Mouse (Mus musculus) midbrain, embryonic 15.5 days (tissue): Measurements from ENCODE around the gene Entr1. TPM values are rescaled to one million over a fixed set of nuclear protein-coding genes. Genes with fewer than 3 reads are reported as not detected.

Source experiments
- ATAC-seq: fragments of 200-750 bp; cut with Nextera tagmentation; replicated peaks from 2 replicates; pipeline ENCODE4 v1.8.0; 2017; ENCODE audit warnings: moderate TSS enrichment
- H3K27ac ChIP-seq: fragments of 300-500 bp; sonication (generic); 2 replicates; pipeline ENCODE4 v1.5.1; 2015; ENCODE audit warnings: mild to moderate bottlenecking, inconsistent platforms
- H3K27me3 ChIP-seq: fragments of 300-500 bp; sonication (generic); replicated peaks from 2 replicates; pipeline ENCODE4 v1.6.1; 2015; ENCODE audit warnings: inconsistent platforms
- H3K36me3 ChIP-seq: fragments of 300-500 bp; sonication (generic); replicated peaks from 2 replicates; pipeline ENCODE4 v1.6.1; 2015; ENCODE audit warnings: inconsistent platforms
- H3K4me1 ChIP-seq: fragments of 300-500 bp; sonication (generic); 2 replicates; pipeline ENCODE4 v1.6.1; 2015; ENCODE audit warnings: inconsistent platforms
- H3K4me2 ChIP-seq: fragments of 300-500 bp; sonication (generic); 2 replicates; pipeline ENCODE4 v1.6.1; 2015; ENCODE audit warnings: inconsistent platforms, mild to moderate bottlenecking, moderate library complexity
- H3K4me3 ChIP-seq: fragments of 300-500 bp; sonication (generic); 2 replicates; pipeline ENCODE4 v1.5.1; 2015; ENCODE audit warnings: mild to moderate bottlenecking, inconsistent platforms
- H3K9ac ChIP-seq: fragments of 300-500 bp; sonication (generic); 2 replicates; pipeline ENCODE4 v1.6.1; 2015; ENCODE audit warnings: mild to moderate bottlenecking, inconsistent platforms
- H3K9me3 ChIP-seq: fragments of 300-500 bp; sonication (generic); 2 replicates; pipeline ENCODE4 v1.6.1; 2016; ENCODE audit warnings: inconsistent platforms
- WGBS: fragments of 180-500 bp; shearing (Covaris S2); methylation state at CpG from one replicate; pipeline ENCODE4 v1.1.7; 2015; ENCODE audit warnings: mixed read lengths; 5-methylcytosine and 5-hydroxymethylcytosine counted together
- polyA plus RNA-seq: library from polyadenylated mRNA; unstranded; fragments of >200 nt; fragmentation: Nextera tagmentation; extraction: Ambion mirVana; gene quantifications from 2 replicates; pipeline ENCODE4 v1.2.1, GENCODE M21; 2015

The Entr1 gene
- polyA plus RNA-seq, 1 experiment from 2014 or later = 181 TPM

DNA sequence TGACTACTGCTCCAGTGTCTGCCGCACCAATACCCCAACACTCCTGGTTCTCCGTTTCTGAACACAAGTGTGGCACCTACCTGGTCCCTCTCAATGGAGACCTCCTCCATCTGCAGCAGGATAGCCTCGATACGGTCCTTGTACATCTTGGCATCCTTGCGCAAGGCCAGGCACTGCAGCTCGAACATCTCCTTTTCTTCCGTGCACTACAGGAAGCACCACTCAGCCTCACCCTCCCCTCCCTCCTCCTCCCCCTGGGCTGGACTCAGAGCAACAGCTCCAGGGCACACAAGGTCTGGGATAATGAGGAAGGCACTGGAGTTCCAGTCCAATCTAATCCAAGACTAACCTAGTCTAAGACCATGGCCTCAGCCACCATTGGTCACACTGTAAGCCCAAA lies 32.4 kb downstream of the Entr1 start:
- H3K4me1 ChIP-seq = peaks cover 16% of the 10 kb centered on the region
- H3K4me3 ChIP-seq = no peak overlapping the region
- no peak overlapping the region for H3K9ac ChIP-seq
- no peaks in the 10 kb centered on the region for H3K36me3 ChIP-seq
- H3K27me3 ChIP-seq = no peaks in the 10 kb centered on the region
- no peaks in the 10 kb centered on the region for H3K9me3 ChIP-seq
- H3K27ac ChIP-seq = no peak overlapping the region
- WGBS = 77% methylated on average over 7 of the region's 7 CpGs
- no peak for ATAC-seq
- no peak overlapping the region for H3K4me2 ChIP-seq

DNA sequence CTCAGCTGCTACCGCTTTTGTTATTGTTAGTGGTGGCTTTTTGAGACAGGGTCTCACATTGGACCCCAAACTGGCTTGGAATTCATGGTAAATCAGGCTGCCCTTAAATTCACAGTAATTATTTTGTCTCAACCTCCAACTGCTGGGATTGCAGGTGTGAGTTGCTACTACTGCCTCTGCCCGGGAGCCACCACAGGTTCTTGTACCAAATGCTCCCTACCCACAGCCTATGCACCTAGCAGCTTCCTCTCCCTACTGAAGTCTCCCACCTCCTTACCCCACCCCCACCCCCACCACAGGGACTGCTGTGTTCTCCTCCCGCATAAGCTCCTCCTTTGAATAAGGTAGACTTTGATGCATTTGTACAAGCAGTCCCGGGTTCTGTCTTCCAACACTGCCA lies 32.9 kb downstream of the Entr1 start:
- H3K9ac ChIP-seq = no peak overlapping the region
- peaks cover 19% of the 10 kb centered on the region for H3K4me1 ChIP-seq
- no peak overlapping the region for H3K4me2 ChIP-seq
- no peak for ATAC-seq
- WGBS = 89% methylated on average over 4 of the region's 4 CpGs
- H3K4me3 ChIP-seq = no peak overlapping the region
- no peaks in the 10 kb centered on the region for H3K9me3 ChIP-seq
- H3K27me3 ChIP-seq = no peaks in the 10 kb centered on the region
- H3K27ac ChIP-seq = no peak overlapping the region
- no peaks in the 10 kb centered on the region for H3K36me3 ChIP-seq

DNA sequence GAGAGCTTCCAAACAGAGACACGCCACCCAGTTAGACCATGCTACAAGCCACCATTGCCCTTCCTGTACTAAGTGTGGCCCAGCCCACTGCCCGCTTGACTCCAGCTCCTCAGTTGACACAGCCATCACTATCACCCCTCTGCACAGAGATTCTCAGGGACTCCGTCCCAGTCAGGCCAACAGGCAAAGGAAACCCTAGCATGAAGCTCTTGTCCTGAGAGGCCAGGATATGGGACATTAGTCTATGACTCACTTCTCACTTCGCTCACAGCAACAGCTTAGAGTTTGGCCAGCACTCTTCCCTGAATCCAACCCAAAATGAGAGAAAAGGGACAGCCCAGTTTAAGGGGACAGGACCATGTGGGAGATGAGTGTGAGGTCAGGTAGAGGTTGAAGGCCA lies 34.7 kb downstream of the Entr1 start:
- H3K4me2 ChIP-seq = no peak overlapping the region
- H3K4me1 ChIP-seq = peaks cover 28% of the 10 kb centered on the region
- H3K27me3 ChIP-seq = no peaks in the 10 kb centered on the region
- ATAC-seq = no peak
- H3K36me3 ChIP-seq = no peaks in the 10 kb centered on the region
- H3K9ac ChIP-seq = no peak overlapping the region
- H3K4me3 ChIP-seq = no peak overlapping the region
- 95% methylated on average over 4 of the region's 4 CpGs for WGBS
- H3K9me3 ChIP-seq = no peaks in the 10 kb centered on the region
- no peak overlapping the region for H3K27ac ChIP-seq

DNA sequence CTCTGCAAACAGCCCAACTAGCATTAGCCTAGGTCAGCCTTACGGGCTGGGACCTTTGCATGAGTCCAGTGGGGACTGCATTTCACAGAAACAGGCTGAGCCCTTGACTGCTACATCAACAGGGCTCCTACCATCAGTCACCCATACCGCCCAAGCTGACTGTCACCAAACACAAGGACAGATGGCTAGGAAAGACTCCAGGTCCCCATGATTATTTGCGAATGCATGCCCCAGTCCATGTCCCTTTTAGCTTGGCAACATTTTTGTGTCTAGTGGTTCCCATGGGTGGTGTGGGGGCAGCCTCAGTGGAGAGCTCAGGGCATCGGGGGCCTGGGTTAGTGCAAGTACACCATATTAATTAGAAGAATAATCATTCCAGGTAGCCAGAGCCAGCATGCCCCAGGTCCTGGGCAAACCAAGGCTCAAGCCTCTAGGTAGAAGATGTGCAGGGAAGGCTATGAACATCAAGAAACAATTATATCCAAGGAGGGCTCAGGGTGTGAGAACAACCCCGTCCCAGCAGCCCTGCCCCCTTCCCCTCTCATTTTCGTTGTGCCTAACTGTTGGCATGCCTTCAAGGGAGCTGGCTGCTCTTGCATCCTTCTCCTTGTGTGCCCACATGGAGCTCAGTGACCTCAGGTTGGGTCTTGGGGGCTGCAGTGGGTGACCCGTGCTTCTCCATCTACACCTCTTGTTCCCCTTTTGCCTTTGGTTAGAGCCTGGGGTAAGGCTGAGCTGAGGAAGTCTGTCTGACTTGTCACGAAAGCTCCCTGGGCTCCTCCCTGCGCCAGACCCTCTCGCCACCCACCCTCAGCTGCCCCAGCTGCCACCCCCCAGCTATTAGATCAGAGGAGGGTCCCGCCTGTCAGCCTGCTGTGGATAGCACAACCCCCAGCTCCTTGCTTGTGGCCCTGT lies 35.8 kb downstream of the Entr1 start:
- H3K9me3 ChIP-seq = no peaks in the 10 kb centered on the region
- no peaks in the 10 kb centered on the region for H3K27me3 ChIP-seq
- H3K9ac ChIP-seq = peak overlapping the region; percentile 99
- H3K4me2 ChIP-seq = peak overlapping the region; percentile 91
- H3K27ac ChIP-seq = no peak overlapping the region
- WGBS = 90% methylated on average over 11 of the region's 11 CpGs
- peaks cover 5% of the 10 kb centered on the region; the same call in 1 of the 2 replicates for H3K36me3 ChIP-seq
- H3K4me1 ChIP-seq = peaks cover 28% of the 10 kb centered on the region
- no peak for ATAC-seq
- peak overlapping the region; percentile 91 for H3K4me3 ChIP-seq

DNA sequence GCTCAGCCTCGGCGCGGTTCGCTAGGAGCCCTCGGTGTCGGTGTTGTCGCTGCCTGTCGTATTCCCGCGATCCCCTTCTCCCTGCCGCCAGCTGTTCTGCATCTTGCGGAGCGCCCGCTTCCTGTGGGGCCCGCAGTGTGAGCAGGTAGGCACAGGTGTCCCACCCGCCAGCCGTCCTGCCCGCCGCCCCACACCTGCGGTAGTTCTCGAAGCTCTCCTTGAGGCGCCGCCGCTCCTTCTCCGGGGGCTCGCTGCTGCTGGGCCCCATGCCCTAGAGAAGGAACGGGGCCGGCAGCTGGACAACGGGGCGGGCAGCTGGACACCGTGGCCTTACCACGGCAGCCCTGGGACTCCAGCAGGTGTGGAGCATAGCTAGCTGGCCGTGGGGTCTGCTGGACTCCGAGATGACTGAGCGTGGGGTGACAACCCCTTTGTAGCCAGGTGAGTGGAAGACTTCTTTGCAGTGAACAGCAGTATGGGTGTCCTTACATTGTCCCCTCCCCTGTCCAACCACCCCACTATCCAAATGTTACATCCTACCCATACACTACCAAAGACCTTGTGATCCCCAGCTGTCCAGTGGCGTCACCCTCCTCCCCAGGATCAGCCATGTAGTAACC lies 36.7 kb downstream of the Entr1 start:
- H3K27ac ChIP-seq = peak overlapping the region; percentile 92
- no peaks in the 10 kb centered on the region for H3K9me3 ChIP-seq
- H3K4me3 ChIP-seq = peak overlapping the region; percentile 91
- H3K4me1 ChIP-seq = peaks cover 28% of the 10 kb centered on the region
- no peaks in the 10 kb centered on the region for H3K27me3 ChIP-seq
- ATAC-seq = peak; percentile 46
- WGBS = 2% methylated on average over 36 of the region's 36 CpGs
- peak overlapping the region; percentile 91 for H3K4me2 ChIP-seq
- H3K36me3 ChIP-seq = peaks cover 5% of the 10 kb centered on the region; the same call in 1 of the 2 replicates
- H3K9ac ChIP-seq = peak overlapping the region; percentile 99

DNA sequence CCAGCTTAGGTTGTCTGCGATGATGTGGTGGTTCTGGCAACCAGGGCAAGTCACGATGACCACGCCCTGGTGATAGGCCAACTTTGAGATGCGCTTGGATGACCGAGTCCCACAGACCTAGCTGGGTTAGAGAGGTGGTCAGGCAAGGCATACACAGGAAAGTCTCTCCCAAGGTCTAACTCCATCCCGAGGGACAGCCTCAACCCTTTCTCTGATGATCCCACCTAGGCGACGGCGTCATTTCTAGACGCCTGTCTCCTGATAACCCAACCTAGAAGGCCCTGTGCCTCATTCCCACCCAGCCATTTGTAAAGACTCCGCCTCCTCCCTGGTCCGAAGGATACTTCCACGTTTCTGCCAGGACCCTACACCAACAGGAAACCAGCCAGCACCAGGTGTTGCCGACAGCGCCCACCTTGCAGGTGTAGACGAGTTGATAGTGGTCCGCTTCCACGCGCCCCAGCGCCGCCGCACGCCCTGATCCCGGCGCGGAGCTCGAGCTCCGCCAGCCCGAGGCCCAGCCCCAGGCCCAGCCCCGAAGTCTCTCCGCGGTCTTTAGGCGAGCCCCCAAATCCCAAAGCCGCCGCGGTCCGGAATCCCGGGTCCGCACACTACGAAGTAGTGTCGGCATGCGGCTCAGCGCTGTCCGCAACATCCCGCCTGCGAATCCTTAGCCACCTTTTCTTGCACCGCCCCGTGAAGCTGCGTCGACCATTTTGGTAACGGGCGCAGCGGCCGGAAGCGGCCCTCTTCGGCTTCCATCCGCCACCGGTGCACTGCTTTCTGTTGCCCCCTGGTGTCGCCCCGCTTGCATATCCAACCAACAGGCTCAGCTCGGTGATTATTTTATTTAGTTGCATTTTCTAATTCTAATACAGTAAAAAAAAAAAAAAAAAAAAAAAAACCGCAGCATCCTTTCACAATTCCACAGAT lies 37.5 kb downstream of the Entr1 start, which contains the start of gene Dnlz:
Gene Dnlz, minus strand, starts transcription at position 753 of the 933 bp plus-strand sequence.
- peak within 1 kb of the TSS; percentile 91 for H3K4me3 ChIP-seq
- peak within 1 kb of the TSS; percentile 91 for H3K4me2 ChIP-seq
- no peaks in the 10 kb centered on the region for H3K27me3 ChIP-seq
- WGBS = 3% methylated on average over 62 of the region's 62 CpGs
- peaks cover 11% of the 10 kb centered on the region for H3K36me3 ChIP-seq
- peak; percentile 88 for ATAC-seq
- H3K4me1 ChIP-seq = peaks cover 28% of the 10 kb centered on the region
- peak within 1 kb of the TSS; percentile 99 for H3K9ac ChIP-seq
- H3K9me3 ChIP-seq = no peaks in the 10 kb centered on the region
- H3K27ac ChIP-seq = peak within 1 kb of the TSS; percentile 92

DNA sequence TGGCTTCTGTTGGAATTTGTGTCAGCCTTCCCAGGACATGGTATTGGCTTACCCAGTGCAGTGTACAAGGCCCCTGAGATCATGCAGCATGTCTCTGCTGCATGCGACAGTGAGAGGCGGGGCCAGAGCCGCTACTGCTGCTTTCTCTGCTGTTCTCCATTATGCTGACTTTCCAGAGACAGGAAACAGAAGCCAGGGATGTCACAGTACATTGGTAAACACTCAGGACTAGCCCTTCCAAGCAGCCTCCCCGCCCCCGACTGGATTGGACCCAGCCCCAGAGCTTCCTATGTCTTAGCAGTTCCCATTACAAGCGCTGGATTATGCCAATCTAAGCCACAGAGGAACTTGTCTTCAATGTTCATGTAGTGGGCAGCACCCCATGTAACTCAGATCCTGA lies 40.9 kb downstream of the Entr1 start:
- Histone ChIP-seq H3K27me3 (no peaks in the 10 kb centered on the region), H3K27ac (no peak overlapping the region), H3K4me3 (no peak overlapping the region), H3K4me1 (peaks cover 21% of the 10 kb centered on the region), H3K9me3 (no peaks in the 10 kb centered on the region), H3K9ac (no peak overlapping the region), H3K4me2 (no peak overlapping the region), H3K36me3 (peaks cover 29% of the 10 kb centered on the region)
- ATAC-seq = no peak
- 72% methylated on average over 6 of the region's 6 CpGs for WGBS

DNA sequence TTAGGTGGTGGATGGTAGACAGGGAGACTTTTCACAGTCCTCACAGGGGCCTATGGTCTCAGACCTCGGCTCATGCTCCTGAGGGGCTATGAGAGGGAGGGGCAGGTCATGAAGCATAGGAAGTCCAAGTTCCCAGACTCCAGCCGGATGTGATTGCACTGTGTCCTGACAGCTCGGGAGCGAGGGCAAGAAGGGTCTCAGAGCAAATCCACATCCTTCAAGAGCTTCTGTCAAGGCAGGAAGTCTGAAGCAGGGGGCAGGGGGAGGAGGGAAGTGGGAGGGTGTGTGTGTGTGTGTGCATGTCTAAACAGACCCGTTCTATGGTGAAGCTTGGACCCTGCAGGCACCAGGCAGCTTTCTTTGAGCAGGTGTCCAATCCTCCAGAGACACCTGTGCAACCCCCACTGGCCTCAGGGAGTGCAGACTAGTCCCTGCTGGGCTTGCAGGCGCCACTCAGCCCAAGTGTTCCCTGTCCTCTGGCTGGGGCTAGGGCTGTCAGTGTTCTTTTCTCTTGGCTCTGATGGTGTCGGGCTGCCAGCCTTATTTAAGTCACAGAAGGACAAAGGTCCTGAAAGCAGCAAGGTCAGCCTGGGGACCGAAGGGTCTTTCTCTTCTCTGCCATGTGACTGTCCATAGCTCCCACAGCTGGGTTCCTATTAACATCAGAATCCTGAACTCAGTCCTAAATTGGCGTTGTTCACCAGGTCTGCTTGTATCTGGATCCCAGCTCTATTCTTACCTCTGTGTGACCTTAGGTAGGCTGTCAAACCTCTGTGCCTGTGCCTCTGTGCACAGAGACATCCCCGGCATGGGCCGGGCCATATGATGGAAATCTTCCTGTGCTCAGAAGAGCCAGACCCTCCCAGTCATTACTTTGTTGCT lies 46.3 kb downstream of the Entr1 start:
- Histone ChIP-seq H3K36me3 (peaks cover 58% of the 10 kb centered on the region), H3K4me3 (no peak overlapping the region), H3K27ac (no peak overlapping the region), H3K4me1 (no peaks in the 10 kb centered on the region), H3K4me2 (no peak overlapping the region), H3K9me3 (no peaks in the 10 kb centered on the region), H3K9ac (no peak overlapping the region), H3K27me3 (no peaks in the 10 kb centered on the region)
- WGBS = 73% methylated on average over 11 of the region's 11 CpGs
- no peak for ATAC-seq

DNA sequence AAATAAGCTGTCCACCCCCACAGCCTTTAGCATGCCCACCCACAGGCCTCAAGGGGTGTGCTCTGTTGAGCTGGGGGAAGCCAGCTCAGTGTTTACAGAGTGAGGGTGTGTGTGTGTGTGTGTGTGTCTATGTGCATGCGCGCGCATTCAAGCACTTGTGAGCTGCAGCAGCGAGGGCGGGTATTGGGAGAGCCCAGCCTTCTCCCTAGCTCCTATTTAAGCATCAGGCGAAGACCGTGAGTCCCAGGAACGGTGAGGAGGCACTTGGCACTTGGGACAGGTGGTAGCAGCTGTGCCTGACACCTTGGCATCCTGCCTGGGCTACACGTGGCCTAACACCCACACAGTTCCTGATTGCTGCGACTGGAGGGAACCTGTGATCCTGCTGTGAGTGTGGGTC lies 47.1 kb downstream of the Entr1 start:
- Histone ChIP-seq H3K9me3 (no peaks in the 10 kb centered on the region), H3K36me3 (peaks cover 56% of the 10 kb centered on the region), H3K4me2 (no peak overlapping the region), H3K9ac (no peak overlapping the region), H3K4me3 (no peak overlapping the region), H3K27ac (no peak overlapping the region; the same call in 1 of the 2 replicates), H3K27me3 (no peaks in the 10 kb centered on the region), H3K4me1 (no peaks in the 10 kb centered on the region)
- ATAC-seq = no peak
- 86% methylated on average over 10 of the region's 10 CpGs for WGBS

DNA sequence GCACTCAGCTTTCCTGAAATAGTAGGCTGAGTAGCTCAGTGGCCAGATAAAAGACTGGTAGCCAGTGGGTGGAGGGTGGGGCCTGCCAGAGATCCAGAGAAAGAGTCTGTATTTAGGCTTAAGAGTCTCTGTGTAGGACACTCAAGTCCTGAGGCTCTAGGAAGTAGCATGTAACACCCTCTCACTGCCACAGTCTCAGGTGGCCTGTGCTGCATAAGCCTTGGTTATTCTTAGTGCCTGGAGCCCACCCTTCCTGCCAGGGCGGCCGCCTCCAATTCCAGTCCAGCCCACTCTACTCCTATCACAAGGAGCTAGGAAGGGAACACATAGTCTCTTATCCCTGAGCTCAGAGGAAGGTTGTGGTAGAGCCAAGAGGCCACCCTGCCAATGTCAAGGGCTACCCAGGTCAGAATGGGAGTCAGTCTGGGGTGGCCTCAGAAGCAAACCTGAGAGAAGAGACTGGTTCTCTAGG lies 47.6 kb downstream of the Entr1 start:
- Histone ChIP-seq H3K9ac (no peak overlapping the region), H3K4me2 (no peak overlapping the region), H3K27me3 (no peaks in the 10 kb centered on the region), H3K27ac (no peak overlapping the region; the same call in 1 of the 2 replicates), H3K4me3 (no peak overlapping the region), H3K9me3 (no peaks in the 10 kb centered on the region), H3K4me1 (no peaks in the 10 kb centered on the region), H3K36me3 (peaks cover 51% of the 10 kb centered on the region)
- ATAC-seq = no peak
- WGBS = 92% methylated on average over 2 of the region's 2 CpGs

DNA sequence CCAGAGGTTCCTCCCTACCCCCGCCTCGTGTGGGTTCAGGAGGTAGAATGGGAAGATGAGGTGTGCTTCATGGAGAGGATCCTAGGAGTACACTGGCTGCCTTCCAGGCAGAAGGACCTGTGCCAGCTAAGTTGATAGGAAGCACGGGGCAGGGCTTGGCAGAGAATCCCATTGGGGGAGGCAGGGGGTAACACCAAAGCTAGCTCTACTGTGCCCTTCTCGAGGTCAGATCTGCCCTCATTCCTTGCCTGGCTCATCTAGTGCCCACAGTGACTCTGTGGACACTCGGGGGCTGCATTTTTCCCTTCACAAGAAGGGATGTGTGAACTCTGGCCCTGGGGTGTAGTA lies 49.9 kb downstream of the Entr1 start:
- WGBS = 90% methylated on average over 5 of the region's 5 CpGs
- no peak for ATAC-seq

More for the DNA sequence above, 49.9 kb downstream of the Entr1 start:
- Histone ChIP-seq H3K36me3 (peaks cover 37% of the 10 kb centered on the region), H3K27ac (no peak overlapping the region), H3K4me1 (no peaks in the 10 kb centered on the region), H3K9ac (no peak overlapping the region), H3K27me3 (no peaks in the 10 kb centered on the region), H3K4me3 (no peak overlapping the region), H3K9me3 (no peaks in the 10 kb centered on the region), H3K4me2 (no peak overlapping the region)
